Mouse (Mus musculus) left cerebral cortex, adult 18-20 months (tissue): ENCODE results near the gene Upk1b. TPM values are rescaled to one million over a fixed set of nuclear protein-coding genes. Genes with fewer than 3 reads are reported as not detected.

Source experiments
- DNase-seq, 2 experiments: peaks; one replicate each; pipeline ENCODE4 v3.0.0; 2021 to 2022; ENCODE audit warnings: low spot score in 2 of 2, mixed read lengths in 1 of 2
- total RNA-seq, 2 experiments: library from RNA; stranded (reverse); gene quantifications; 2 replicates each; pipeline ENCODE4 v1.2.3; 2021

The Upk1b gene
- total RNA-seq, 2 experiments from 2014 or later = 2.2 to 3.0 TPM

DNA sequence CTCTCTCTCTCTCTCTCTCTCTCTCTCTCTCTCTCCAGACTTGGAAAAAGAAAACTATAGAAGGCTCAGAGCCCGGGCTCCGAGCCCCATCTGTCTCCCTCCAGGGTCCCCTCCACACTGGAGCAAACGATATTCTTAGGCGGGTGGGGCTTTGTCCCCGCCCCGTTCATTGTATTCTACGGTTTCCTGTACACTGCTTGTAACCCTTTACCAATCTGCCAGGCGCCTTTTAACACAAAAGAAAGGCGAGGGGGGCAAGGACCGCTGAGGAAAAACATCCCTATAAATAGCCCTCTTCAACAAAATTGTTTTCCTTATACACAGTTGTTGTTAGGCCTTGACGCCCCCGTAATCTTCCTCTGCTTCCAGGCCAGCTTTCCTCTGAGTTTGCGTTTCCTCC is 75.2 kb downstream of the Upk1b start:
- no peak for DNase-seq

DNA sequence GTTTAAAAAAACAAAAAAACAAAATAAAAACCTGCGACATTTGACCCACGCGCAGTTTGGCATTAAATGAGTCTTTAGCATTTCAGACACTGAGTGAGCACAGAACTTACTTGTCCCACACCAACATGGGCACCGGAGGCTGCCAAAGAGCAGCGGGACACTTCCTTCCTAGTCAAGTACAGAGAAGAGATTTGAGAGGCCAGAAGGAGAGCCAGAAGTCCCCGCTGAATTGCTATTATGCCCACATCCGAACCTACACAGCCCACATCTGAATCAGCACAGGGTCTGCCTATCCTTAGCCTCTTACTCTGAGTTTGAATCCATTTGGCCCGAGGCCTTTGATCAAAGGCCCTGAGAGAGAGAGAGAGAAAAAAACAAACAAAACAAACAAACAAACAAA is 75.9 kb downstream of the Upk1b start:
- DNase-seq = no peak

Other genes starting within 250 kb of the Upk1b start
- 10 to 100 TPM; 20.8 to 21.0 TPM for gene Tmem39a, start 241.6 kb downstream of the Upk1b start, total RNA-seq
- 10 to 100 TPM; 14.7 to 17.8 TPM for gene Arhgap31, start 87.1 kb downstream of the Upk1b start, total RNA-seq
- 10 to 100 TPM; 21.5 to 23.0 TPM for gene B4galt4, start 58.1 kb downstream of the Upk1b start, total RNA-seq
- gene 4930435E12Rik, start 28.4 kb upstream of the Upk1b start, total RNA-seq = not detected
- gene Igsf11, start 92.3 kb upstream of the Upk1b start, total RNA-seq = 10 to 100 TPM; 39.0 to 41.5 TPM